Mouse (Mus musculus): ENCODE results near the gene Hes2.

- TF ChIP-seq CTCF (IDR thresholded peaks at IDR 0.05; ENCODE audit: low read depth) (no peak), EP300 (IDR thresholded peaks at IDR 0.05; ENCODE audit: low read depth) (no peak)
These were observed 30.8 kb upstream of the Hes2 start for GRCm38 (mm10) chr4:152127884-152128283.

All from liver, postnatal 0 days (tissue).